Mouse (Mus musculus) stomach, postnatal 0 days (tissue): ENCODE results near the gene Aco2. TPM values are rescaled to one million over a fixed set of nuclear protein-coding genes. Genes with fewer than 3 reads are reported as not detected.
"Not testable (repeated sequence)": the region's sequence is repeated elsewhere in the genome, so short reads cannot be mapped to it uniquely, and the experiment has no call there.

Source experiments
- ATAC-seq: fragments of 200-750 bp; cut with Nextera tagmentation; 2 replicates; pipeline ENCODE4 v1.8.0; 2017; ENCODE audit not compliant: low FRiP score, low TSS enrichment
- DNase-seq: peaks from one replicate; pipeline ENCODE4 v3.0.0-alpha.2; 2016; ENCODE audit warnings: low spot score
- H3K27ac ChIP-seq: fragments of 300-500 bp; sonication (generic); replicated peaks from 2 replicates; pipeline ENCODE4 v1.5.1; 2014; ENCODE audit warnings: mild to moderate bottlenecking, control low read depth
- H3K27me3 ChIP-seq: fragments of 300-500 bp; sonication (generic); 2 replicates; pipeline ENCODE4 v1.6.1; 2014; ENCODE audit warnings: low read length; ENCODE audit not compliant: control insufficient read depth, insufficient read depth
- H3K36me3 ChIP-seq: fragments of 300-500 bp; sonication (generic); 2 replicates; pipeline ENCODE4 v1.6.1; 2014; ENCODE audit warnings: low read length, mixed read lengths; ENCODE audit not compliant: control insufficient read depth, insufficient read depth
- H3K4me1 ChIP-seq: fragments of 300-500 bp; sonication (generic); replicated peaks from 2 replicates; pipeline ENCODE4 v1.6.1; 2014; ENCODE audit warnings: antibody characterized with exemption; ENCODE audit not compliant: control insufficient read depth, insufficient read depth
- H3K4me2 ChIP-seq: fragments of 300-500 bp; sonication (generic); replicated peaks from 2 replicates; pipeline ENCODE4 v1.6.1; 2014; ENCODE audit warnings: low read depth, mild to moderate bottlenecking, control low read depth, moderate library complexity
- H3K4me3 ChIP-seq: fragments of 300-500 bp; sonication (generic); 2 replicates; pipeline ENCODE4 v1.5.1; 2014; ENCODE audit warnings: low read depth, low read length, control low read depth
- H3K9ac ChIP-seq: fragments of 300-500 bp; sonication (generic); 2 replicates; pipeline ENCODE4 v1.6.1; 2014; ENCODE audit warnings: mild to moderate bottlenecking, low read length, control low read depth, mixed read lengths
- H3K9me3 ChIP-seq: fragments of 300-500 bp; sonication (generic); 2 replicates; pipeline ENCODE4 v1.6.1; 2016; ENCODE audit warnings: low read length; ENCODE audit not compliant: control insufficient read depth
- CTCF ChIP-seq: IDR thresholded peaks from 2 replicates; pipeline ENCODE4 v1.5.1; 2016; ENCODE audit warnings: antibody characterized with exemption, low read depth, mild to moderate bottlenecking, moderate library complexity
- EP300 ChIP-seq: optimal IDR thresholded peaks from 2 replicates; pipeline ENCODE3; 2016; ENCODE audit warnings: antibody characterized with exemption
- WGBS: fragments of 180-500 bp; shearing (Covaris S2); extraction: QIAGEN DNeasy Blood & Tissue Kit; methylation state at CpG from one replicate; pipeline ENCODE4 v1.1.7; 2014; 5-methylcytosine and 5-hydroxymethylcytosine counted together
- polyA plus RNA-seq: library from polyadenylated mRNA; unstranded; fragments of >200 nt; fragmentation: Nextera tagmentation; extraction: Ambion mirVana; gene quantifications from 2 replicates; pipeline ENCODE4 v1.2.1, GENCODE M21; 2015

Aco2 gene
- polyA plus RNA-seq, 1 experiment from 2014 or later = 130 TPM

DNA sequence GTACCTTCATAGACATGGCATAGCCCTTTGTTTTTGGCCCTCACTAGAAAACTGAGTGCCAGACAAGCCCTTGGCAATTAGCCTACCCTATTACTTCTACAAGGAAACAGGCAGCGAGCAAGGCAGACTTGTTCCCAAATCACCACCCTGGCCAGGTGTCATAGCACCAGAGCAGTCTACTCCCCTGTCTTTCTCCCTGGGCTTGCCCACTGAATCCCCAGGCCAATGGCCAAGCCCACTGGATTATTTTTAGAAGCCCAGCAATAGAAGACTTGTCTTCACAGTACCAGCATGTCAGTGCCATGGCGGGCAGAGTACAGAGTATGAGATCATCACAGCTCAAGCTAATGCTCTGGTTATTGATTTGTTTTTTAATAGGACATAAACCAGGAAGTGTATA, 26.6 kb downstream of the Aco2 start:
- Histone ChIP-seq H3K4me2 (no peak overlapping the region), H3K4me1 (no peaks in the 10 kb centered on the region), H3K27ac (no peak overlapping the region), H3K9me3 (no peaks in the 10 kb centered on the region), H3K4me3 (no peak overlapping the region), H3K36me3 (peaks cover 19% of the 10 kb centered on the region; the same call in 1 of the 2 replicates), H3K9ac (no peak overlapping the region), H3K27me3 (no peaks in the 10 kb centered on the region)
- DNase-seq (no peak), ATAC-seq (no peak)
- 78% methylated on average over 2 of the region's 2 CpGs for WGBS
- TF ChIP-seq CTCF (no peak), EP300 (no peak)

DNA sequence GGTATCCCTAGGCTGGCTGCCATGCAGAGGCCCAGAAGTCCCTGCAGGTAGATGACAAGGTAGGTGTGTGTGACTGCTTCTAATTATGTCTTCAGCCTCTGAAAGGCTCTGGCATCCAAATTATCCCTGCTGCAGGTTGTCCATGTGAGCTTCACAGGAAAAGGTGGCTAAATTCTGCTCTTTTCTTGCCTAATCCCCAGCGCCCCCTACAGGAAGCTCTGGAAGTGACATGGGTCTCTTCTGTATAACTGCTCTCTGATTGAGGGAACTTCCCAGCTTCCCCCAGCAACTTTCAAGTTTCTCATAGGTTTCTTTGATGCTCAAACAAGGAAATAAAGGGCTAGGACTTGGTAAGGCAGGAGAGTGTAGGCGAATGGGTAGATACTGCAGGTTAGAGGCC, 32.8 kb downstream of the Aco2 start:
- peak; percentile 78 for DNase-seq
- no peak overlapping the region for H3K4me3 ChIP-seq
- H3K27me3 ChIP-seq = no peaks in the 10 kb centered on the region
- peak; percentile 86 for TF ChIP-seq CTCF
- TF ChIP-seq EP300 = no peak
- H3K36me3 ChIP-seq = peaks cover 38% of the 10 kb centered on the region
- H3K27ac ChIP-seq = no peak overlapping the region
- H3K4me1 ChIP-seq = no peaks in the 10 kb centered on the region
- WGBS = 38% methylated on average over 2 of the region's 2 CpGs
- no peaks in the 10 kb centered on the region for H3K9me3 ChIP-seq
- no peak for ATAC-seq
- H3K9ac ChIP-seq = no peak overlapping the region
- no peak overlapping the region for H3K4me2 ChIP-seq

DNA sequence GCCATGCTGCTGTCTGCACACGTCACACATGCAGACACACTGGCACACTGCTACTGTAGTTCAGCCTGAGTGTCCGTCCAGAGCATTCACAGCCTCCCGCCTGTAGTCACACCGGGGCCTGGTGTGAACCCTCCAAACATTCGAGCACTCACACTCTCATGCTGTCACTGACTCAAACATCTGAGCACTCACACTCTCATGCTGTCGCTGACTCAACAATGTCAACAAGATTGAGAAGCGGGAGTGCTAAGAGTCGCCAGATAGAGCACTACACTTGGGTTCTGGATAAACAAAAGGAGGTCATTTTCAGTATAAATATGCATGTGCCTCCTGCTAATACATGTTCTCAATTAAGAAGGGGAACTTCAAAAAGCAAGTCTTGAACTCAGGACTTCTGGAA, 35.8 kb downstream of the Aco2 start:
- TF ChIP-seq EP300 = no peak
- TF ChIP-seq CTCF = no peak
- WGBS = 72% methylated on average over 8 of the region's 8 CpGs

DNA sequence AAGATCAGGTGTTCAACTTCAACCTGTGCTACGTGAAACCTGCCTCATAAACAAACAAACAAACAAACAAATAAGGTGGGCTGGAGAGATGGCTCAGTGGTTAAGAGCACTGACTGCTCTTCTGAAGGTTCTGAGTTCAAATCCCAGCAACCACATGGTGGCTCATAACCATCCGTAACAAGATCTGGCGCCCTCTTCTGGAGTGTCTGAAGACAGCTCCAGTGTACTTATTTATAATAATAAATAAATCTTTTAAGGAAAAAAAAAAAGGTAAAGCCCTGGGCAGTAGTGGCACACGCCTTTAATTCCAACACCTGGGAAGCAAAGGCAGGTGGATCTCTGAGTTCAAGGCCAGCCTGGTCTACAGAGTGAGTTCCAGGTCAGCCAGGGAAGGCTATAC, 36.7 kb downstream of the Aco2 start:
- H3K4me2 ChIP-seq, ATAC-seq, H3K4me3 ChIP-seq, H3K27ac ChIP-seq, H3K9me3 ChIP-seq, H3K4me1 ChIP-seq, DNase-seq, H3K27me3 ChIP-seq, H3K9ac ChIP-seq: not testable (repeated sequence)
- 78% methylated on average over 4 of the region's 4 CpGs for WGBS
- H3K36me3 ChIP-seq = peaks cover 44% of the 10 kb centered on the region
- peak; percentile 43 for TF ChIP-seq CTCF

More for the DNA sequence above, 35.8 kb downstream of the Aco2 start:
- no peaks in the 10 kb centered on the region for H3K27me3 ChIP-seq
- peaks cover 39% of the 10 kb centered on the region for H3K36me3 ChIP-seq
- H3K4me2 ChIP-seq = no peak overlapping the region
- no peaks in the 10 kb centered on the region for H3K4me1 ChIP-seq
- DNase-seq (peak; percentile 35), ATAC-seq (peak; percentile 66)
- H3K4me3 ChIP-seq = no peak overlapping the region
- no peaks in the 10 kb centered on the region for H3K9me3 ChIP-seq
- H3K9ac ChIP-seq = no peak overlapping the region
- H3K27ac ChIP-seq = no peak overlapping the region

DNA sequence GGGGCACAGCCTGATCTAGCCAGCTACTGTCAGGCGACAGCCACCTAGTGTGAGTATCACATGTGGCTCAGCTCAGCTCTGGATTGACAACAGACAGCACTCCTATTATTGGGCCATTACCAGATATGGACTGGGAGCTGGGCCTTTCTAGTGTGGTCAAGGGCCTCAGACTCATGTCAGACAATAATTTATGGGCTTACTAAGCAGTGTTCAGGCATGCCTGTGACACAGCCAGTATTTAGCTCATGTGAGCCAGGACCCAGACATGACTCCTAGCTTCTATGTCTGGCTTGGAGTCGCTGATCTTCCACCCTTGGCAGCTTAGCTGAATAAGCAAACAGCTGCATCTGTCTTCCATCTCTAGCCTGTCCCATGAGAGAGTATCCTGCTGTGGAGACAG, 40.4 kb downstream of the Aco2 start:
- H3K4me3 ChIP-seq = no peak overlapping the region
- no peak overlapping the region for H3K9ac ChIP-seq
- no peaks in the 10 kb centered on the region for H3K4me1 ChIP-seq
- ATAC-seq (no peak), DNase-seq (no peak)
- no peak overlapping the region for H3K4me2 ChIP-seq
- H3K27ac ChIP-seq = no peak overlapping the region
- H3K27me3 ChIP-seq = no peaks in the 10 kb centered on the region
- H3K36me3 ChIP-seq = peaks cover 43% of the 10 kb centered on the region
- no peaks in the 10 kb centered on the region for H3K9me3 ChIP-seq
- TF ChIP-seq EP300 (no peak), CTCF (no peak)
- 59% methylated on average over 2 of the region's 2 CpGs for WGBS

DNA sequence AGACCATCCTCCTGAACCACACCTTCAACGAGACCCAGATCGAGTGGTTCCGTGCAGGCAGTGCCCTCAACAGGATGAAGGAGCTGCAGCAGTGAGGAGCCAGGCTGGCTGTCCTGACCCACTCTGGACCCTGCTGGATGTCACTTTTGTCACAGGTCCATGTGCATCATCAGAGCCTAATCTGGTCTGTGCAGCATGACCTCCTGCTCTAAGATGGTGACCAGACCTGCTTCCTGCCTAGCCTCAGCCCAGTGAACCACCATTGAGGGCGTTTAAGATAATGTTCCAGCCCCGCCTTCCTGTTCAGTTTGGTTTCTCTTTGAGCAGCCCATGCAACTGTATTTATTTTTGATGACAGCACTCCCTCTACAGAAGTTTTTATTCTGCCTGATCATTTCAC, 42.6 kb downstream of the Aco2 start:
- no peak overlapping the region for H3K27ac ChIP-seq
- no peaks in the 10 kb centered on the region for H3K9me3 ChIP-seq
- no peak overlapping the region for H3K4me2 ChIP-seq
- no peaks in the 10 kb centered on the region for H3K27me3 ChIP-seq
- H3K4me1 ChIP-seq = no peaks in the 10 kb centered on the region
- WGBS = 80% methylated on average over 5 of the region's 5 CpGs
- ATAC-seq (0 out of 2 replicates have a peak, but pooled peaks have one; percentile 8), DNase-seq (no peak)
- H3K4me3 ChIP-seq = no peak overlapping the region
- no peak overlapping the region for H3K9ac ChIP-seq
- H3K36me3 ChIP-seq = peaks cover 37% of the 10 kb centered on the region
- TF ChIP-seq CTCF (no peak), EP300 (no peak)
